Mouse (Mus musculus) CH12.LX (cell line): ENCODE data around the gene Mei4.

ENCODE experiments used
- CHD2 ChIP-seq: IDR thresholded peaks from 2 replicates; pipeline ENCODE4 v1.6.1; 2011; ENCODE audit warnings: low read length, improper control_type of control experiment
- CTCF ChIP-seq, 2 experiments: IDR thresholded peaks in 1 of 2; conservative IDR thresholded peaks in 1 of 2; 2 replicates each; pipeline ENCODE4 v1.5.1; 2011 to 2012; ENCODE audit warnings: low read depth in 2 of 2, low read length in 2 of 2, improper control_type of control experiment in 1 of 2, inconsistent platforms in 1 of 2, mild to moderate bottlenecking in 1 of 2, moderate library complexity in 1 of 2
- ETS1 ChIP-seq: conservative IDR thresholded peaks from 2 replicates; pipeline ENCODE4 v1.6.1; 2012; ENCODE audit warnings: low read depth, mild to moderate bottlenecking, inconsistent platforms, low read length, improper control_type of control experiment, moderate library complexity
- MAFK ChIP-seq: IDR thresholded peaks from 2 replicates; pipeline ENCODE4 v1.6.1; 2011; ENCODE audit warnings: low read length, improper control_type of control experiment; ENCODE audit not compliant: insufficient replicate concordance
- MAZ ChIP-seq: IDR thresholded peaks from 2 replicates; pipeline ENCODE4 v1.6.1; 2012; ENCODE audit warnings: low read depth, mild to moderate bottlenecking, inconsistent platforms, low read length, improper control_type of control experiment, moderate library complexity
- NELFE ChIP-seq: IDR thresholded peaks from 2 replicates; pipeline ENCODE4 v1.6.1; 2011; ENCODE audit warnings: low read depth, low read length, improper control_type of control experiment
- NRF1 ChIP-seq: IDR thresholded peaks from 2 replicates; pipeline ENCODE4 v1.6.1; 2014; ENCODE audit warnings: low read depth, mild to moderate bottlenecking, inconsistent platforms, low read length, improper control_type of control experiment, moderate library complexity
- POLR2A ChIP-seq: IDR thresholded peaks from 2 replicates; pipeline ENCODE4 v1.6.1; 2011; ENCODE audit warnings: low read depth, mild to moderate bottlenecking, improper control_type of control experiment, low read length
- POLR2AphosphoS2 ChIP-seq: IDR thresholded peaks from 2 replicates; pipeline ENCODE4 v1.6.1; 2011; ENCODE audit warnings: low read depth, low read length, improper control_type of control experiment
- RCOR1 ChIP-seq: conservative IDR thresholded peaks from 2 replicates; pipeline ENCODE4 v1.6.1; 2012; ENCODE audit warnings: low read depth, mild to moderate bottlenecking, inconsistent platforms, low read length, improper control_type of control experiment
- ZC3H11A ChIP-seq: IDR thresholded peaks from 2 replicates; pipeline ENCODE4 v1.6.1; 2012; ENCODE audit warnings: low read depth, mild to moderate bottlenecking, inconsistent platforms, low read length, improper control_type of control experiment
- ZNF384 ChIP-seq: IDR thresholded peaks from 2 replicates; pipeline ENCODE4 v1.6.1; 2012; ENCODE audit warnings: low read depth, low read length, improper control_type of control experiment, inconsistent platforms

GRCm38 (mm10) chr9:81968935-81969334, 105.5 kb downstream of the Mei4 start:
- TF ChIP-seq MAZ (no peak), RCOR1 (no peak), CTCF (conservative IDR thresholded peaks at IDR 0.05 in 1 of 2, IDR thresholded peaks at IDR 0.05 in 1 of 2; ENCODE audit: low read depth in 2 of 2, low read length in 2 of 2) (peak in 1 of 2 experiments; percentile 11; a peak in 1 of 4 replicates), POLR2A (no peak), POLR2AphosphoS2 (no peak), NELFE (no peak), CHD2 (no peak), ZNF384 (no peak), MAFK (no peak), NRF1 (no peak), ETS1 (no peak), ZC3H11A (no peak)
